In the genomic region with DNA sequence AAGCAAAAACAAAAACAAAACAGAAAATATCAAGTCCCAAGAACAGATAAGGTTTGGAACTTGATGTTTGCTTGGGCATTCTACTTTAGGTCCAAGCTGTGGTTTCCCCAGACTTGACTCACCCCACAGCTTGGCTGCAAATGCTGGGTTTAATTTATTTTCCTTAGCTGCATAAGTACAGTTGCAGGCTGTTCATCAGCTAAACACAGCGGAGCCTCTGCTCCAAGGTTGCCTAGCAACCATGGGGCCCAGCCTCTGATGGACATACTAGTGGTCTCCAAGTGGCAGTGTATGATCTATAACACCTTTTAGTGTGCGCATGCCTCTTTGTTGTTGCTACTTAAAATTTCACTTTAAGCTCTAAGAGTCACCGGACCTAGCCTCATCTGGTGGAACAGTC, we compare ENCODE assay signal across 15 mouse cellular contexts. TPM values are rescaled to one million over a fixed set of nuclear protein-coding genes. Genes with fewer than 3 reads are reported as not detected.
DNase-seq lines count a peak whose midpoint lies in the region; ATAC-seq and TF ChIP-seq lines count a peak whose summit lies in the region.
"Had no signal": no experiment of that assay in that cellular context is flagged by ENCODE, and none has a peak within 500 bp of the region (broad histone marks: within the 10 kb centered on the region; RNA-seq: fewer than 3 reads in every experiment).

No protein-coding gene starts in this region.

- H3K9ac ChIP-seq in kidney, embryonic 14.5 days (ENCODE audit: low read depth, low read length) = no peak overlapping the region
- H3K9ac ChIP-seq in kidney, embryonic 15.5 days = no peak overlapping the region
- no peak overlapping the region for H3K9ac ChIP-seq in embryonic facial prominence, embryonic 12.5 days
- no peak overlapping the region for H3K9ac ChIP-seq in hindbrain, embryonic 15.5 days
- H3K9ac ChIP-seq in midbrain, postnatal 0 days (replicated peaks; ENCODE audit: low read length, poor library complexity, severe bottlenecking) = no peak overlapping the region
- H3K9ac ChIP-seq: heart, embryonic 13.5 days had no signal

- DNase-seq in midbrain, postnatal 0 days (ENCODE audit: low spot score) = peak; percentile 76
- no peak for DNase-seq in thymus, postnatal 4 days
- no peak for DNase-seq in layer of hippocampus, postnatal 10 days (ENCODE audit: low spot score in 2 of 2)
- DNase-seq in natural killer cell, adult 2 months (ENCODE audit: low spot score in 2 of 2) = no peak
- DNase-seq: adrenal gland, adult 8-10 months; lung, postnatal 4 days had no signal

- H3K4me1 ChIP-seq in kidney, embryonic 14.5 days (ENCODE audit: control insufficient read depth, insufficient read depth, low read length) = no peaks in the 10 kb centered on the region
- H3K4me1 ChIP-seq in kidney, embryonic 15.5 days = no peaks in the 10 kb centered on the region
- H3K4me1 ChIP-seq in embryonic facial prominence, embryonic 12.5 days = peaks cover 9% of the 10 kb centered on the region; the same call in 1 of the 2 replicates
- H3K4me1 ChIP-seq in hindbrain, embryonic 15.5 days (replicated peaks) = peaks cover 40% of the 10 kb centered on the region
- H3K4me1 ChIP-seq in midbrain, postnatal 0 days (ENCODE audit: insufficient read depth, low read length) = peaks cover 17% of the 10 kb centered on the region; the same call in 1 of the 2 replicates

- H3K36me3 ChIP-seq in kidney, embryonic 14.5 days (ENCODE audit: control insufficient read depth, insufficient read depth, low read length) = no peaks in the 10 kb centered on the region
- no peaks in the 10 kb centered on the region for H3K36me3 ChIP-seq in kidney, embryonic 15.5 days
- H3K36me3 ChIP-seq in embryonic facial prominence, embryonic 12.5 days = no peaks in the 10 kb centered on the region
- H3K36me3 ChIP-seq in hindbrain, embryonic 15.5 days = no peaks in the 10 kb centered on the region
- no peaks in the 10 kb centered on the region for H3K36me3 ChIP-seq in midbrain, postnatal 0 days (ENCODE audit: insufficient read depth, low read length)
- H3K36me3 ChIP-seq: heart, embryonic 13.5 days had no signal

- ATAC-seq in kidney, embryonic 14.5 days (ENCODE audit: low FRiP score, low TSS enrichment) = peak; percentile 52; the same call in 1 of the 2 replicates
- no peak for ATAC-seq in kidney, embryonic 15.5 days (replicated peaks; ENCODE audit: low FRiP score)
- no peak for ATAC-seq in embryonic facial prominence, embryonic 12.5 days (ENCODE audit: insufficient number of reproducible peaks, insufficient read depth, low FRiP score, low TSS enrichment)
- peak; percentile 61; the same call in 1 of the 2 replicates for ATAC-seq in hindbrain, embryonic 15.5 days (ENCODE audit: low FRiP score, low read depth)
- ATAC-seq in midbrain, postnatal 0 days (ENCODE audit: low FRiP score) = no peak
- ATAC-seq: inflammation-experienced regulatory T-cells, adult 6 months had no signal

- 53% methylated on average over 3 of the region's 3 CpGs for WGBS in kidney, embryonic 14.5 days
- 46% methylated on average over 3 of the region's 3 CpGs for WGBS in kidney, embryonic 15.5 days
- 61% methylated on average over 3 of the region's 3 CpGs for WGBS in embryonic facial prominence, embryonic 12.5 days
- WGBS in hindbrain, embryonic 15.5 days = 32% methylated on average over 3 of the region's 3 CpGs
- 23% methylated on average over 3 of the region's 3 CpGs for WGBS in midbrain, postnatal 0 days

- no peak overlapping the region for H3K4me3 ChIP-seq in kidney, embryonic 14.5 days (ENCODE audit: low read length)
- no peak overlapping the region for H3K4me3 ChIP-seq in kidney, embryonic 15.5 days (replicated peaks)
- no peak overlapping the region for H3K4me3 ChIP-seq in embryonic facial prominence, embryonic 12.5 days
- H3K4me3 ChIP-seq in hindbrain, embryonic 15.5 days = no peak overlapping the region
- no peak overlapping the region for H3K4me3 ChIP-seq in midbrain, postnatal 0 days (ENCODE audit: low read depth, low read length)
- H3K4me3 ChIP-seq: heart, embryonic 13.5 days had no signal

- H3K4me2 ChIP-seq in kidney, embryonic 14.5 days (replicated peaks; ENCODE audit: low read depth, low read length) = no peak overlapping the region
- H3K4me2 ChIP-seq in kidney, embryonic 15.5 days = no peak overlapping the region
- H3K4me2 ChIP-seq in embryonic facial prominence, embryonic 12.5 days (replicated peaks) = no peak overlapping the region
- H3K4me2 ChIP-seq in hindbrain, embryonic 15.5 days = no peak overlapping the region
- no peak overlapping the region for H3K4me2 ChIP-seq in midbrain, postnatal 0 days (ENCODE audit: low read depth, low read length, poor library complexity, severe bottlenecking)
- H3K4me2 ChIP-seq: heart, embryonic 13.5 days had no signal

- no peak overlapping the region for H3K27ac ChIP-seq in kidney, embryonic 14.5 days (ENCODE audit: low read depth, low read length)
- no peak overlapping the region for H3K27ac ChIP-seq in kidney, embryonic 15.5 days
- H3K27ac ChIP-seq in embryonic facial prominence, embryonic 12.5 days = peak overlapping the region; percentile 46; the same call in 1 of the 2 replicates
- H3K27ac ChIP-seq in hindbrain, embryonic 15.5 days (replicated peaks) = peak overlapping the region; percentile 68
- H3K27ac ChIP-seq in midbrain, postnatal 0 days (ENCODE audit: low read depth, low read length) = peak overlapping the region; percentile 47; the same call in 1 of the 2 replicates
- H3K27ac ChIP-seq: heart, embryonic 13.5 days had no signal

- no peaks in the 10 kb centered on the region for H3K9me3 ChIP-seq in kidney, embryonic 14.5 days (ENCODE audit: control insufficient read depth, low read length)
- no peaks in the 10 kb centered on the region for H3K9me3 ChIP-seq in kidney, embryonic 15.5 days (replicated peaks)
- H3K9me3 ChIP-seq in embryonic facial prominence, embryonic 12.5 days = no peaks in the 10 kb centered on the region
- H3K9me3 ChIP-seq in hindbrain, embryonic 15.5 days = no peaks in the 10 kb centered on the region
- H3K9me3 ChIP-seq in midbrain, postnatal 0 days (ENCODE audit: low read length) = no peaks in the 10 kb centered on the region
- H3K9me3 ChIP-seq: heart, embryonic 13.5 days had no signal

- TF ChIP-seq CTCF in midbrain, postnatal 0 days (IDR thresholded peaks at IDR 0.05) = no peak

- H3K27me3 ChIP-seq in kidney, embryonic 14.5 days (ENCODE audit: control insufficient read depth, insufficient read depth, low read length) = no peaks in the 10 kb centered on the region
- H3K27me3 ChIP-seq in kidney, embryonic 15.5 days = no peaks in the 10 kb centered on the region
- H3K27me3 ChIP-seq in embryonic facial prominence, embryonic 12.5 days = no peaks in the 10 kb centered on the region
- H3K27me3 ChIP-seq in hindbrain, embryonic 15.5 days = no peaks in the 10 kb centered on the region
- H3K27me3 ChIP-seq in midbrain, postnatal 0 days (ENCODE audit: insufficient read depth, low read length) = no peaks in the 10 kb centered on the region
- H3K27me3 ChIP-seq: heart, embryonic 13.5 days had no signal

RNA-seq across cellular contexts. Expression of a gene that starts 1.5 kb away (rescaled TPM):
- not detected in 2 replicates for polyA plus RNA-seq in kidney, embryonic 14.5 days (2014; fragmentation: Nextera tagmentation; extraction: Ambion mirVana)
- not detected in 2 replicates for polyA plus RNA-seq in kidney, embryonic 15.5 days (2015; fragmentation: Nextera tagmentation; extraction: Ambion mirVana)
- not detected in 2 replicates for polyA plus RNA-seq in embryonic facial prominence, embryonic 12.5 days (2016; fragmentation: Nextera tagmentation; extraction: Ambion mirVana)
- 0.38 TPM in 1 of 2 replicates, not detected in the other for polyA plus RNA-seq in hindbrain, embryonic 15.5 days (2015; fragmentation: Nextera tagmentation; extraction: Ambion mirVana)
- not detected in 2 replicates for total RNA-seq in midbrain, postnatal 0 days (2014; rRNA removed)
- polyA plus RNA-seq in midbrain, postnatal 0 days (2015; fragmentation: Nextera tagmentation; extraction: Ambion mirVana) = 1.1 and 2.2 TPM in 2 replicates
- not detected for total RNA-seq in layer of hippocampus, postnatal 10 days (2021)
- total RNA-seq: adrenal gland, adult 8-10 months; left cerebral cortex, adult 18-20 months; liver, adult 2 months had no signal
- polyA plus RNA-seq: C2C12; heart, embryonic 13.5 days; inflammation-experienced regulatory T-cells, adult 6 months; liver, adult 2 months had no signal

RNA-seq across cellular contexts. Expression of a gene that starts 16.0 kb away (rescaled TPM):
- 1,744 and 1,749 TPM in 2 replicates for polyA plus RNA-seq in kidney, embryonic 14.5 days (2014; fragmentation: Nextera tagmentation; extraction: Ambion mirVana)
- polyA plus RNA-seq in kidney, embryonic 15.5 days (2015; fragmentation: Nextera tagmentation; extraction: Ambion mirVana) = 1,620 and 1,743 TPM in 2 replicates
- 1,469 and 1,519 TPM in 2 replicates for polyA plus RNA-seq in embryonic facial prominence, embryonic 12.5 days (2016; fragmentation: Nextera tagmentation; extraction: Ambion mirVana)
- 1,215 and 1,231 TPM in 2 replicates for polyA plus RNA-seq in hindbrain, embryonic 15.5 days (2015; fragmentation: Nextera tagmentation; extraction: Ambion mirVana)
- 84.7 and 117 TPM in 2 replicates for total RNA-seq in midbrain, postnatal 0 days (2014; rRNA removed)
- 1,241 and 1,297 TPM in 2 replicates for polyA plus RNA-seq in midbrain, postnatal 0 days (2015; fragmentation: Nextera tagmentation; extraction: Ambion mirVana)
- total RNA-seq in layer of hippocampus, postnatal 10 days (2021) = 100 to 1,000 TPM; 648 to 674 TPM

RNA-seq across cellular contexts. Expression of a gene that starts 20.2 kb away (rescaled TPM):
- 6.0 and 6.3 TPM in 2 replicates for polyA plus RNA-seq in kidney, embryonic 14.5 days (2014; fragmentation: Nextera tagmentation; extraction: Ambion mirVana)
- polyA plus RNA-seq in kidney, embryonic 15.5 days (2015; fragmentation: Nextera tagmentation; extraction: Ambion mirVana) = 15.0 and 19.6 TPM in 2 replicates
- 10.6 and 13.4 TPM in 2 replicates for polyA plus RNA-seq in embryonic facial prominence, embryonic 12.5 days (2016; fragmentation: Nextera tagmentation; extraction: Ambion mirVana)
- polyA plus RNA-seq in hindbrain, embryonic 15.5 days (2015; fragmentation: Nextera tagmentation; extraction: Ambion mirVana) = 253 and 256 TPM in 2 replicates
- 743 and 796 TPM in 2 replicates for total RNA-seq in midbrain, postnatal 0 days (2014; rRNA removed)
- polyA plus RNA-seq in midbrain, postnatal 0 days (2015; fragmentation: Nextera tagmentation; extraction: Ambion mirVana) = 597 and 631 TPM in 2 replicates
- total RNA-seq in layer of hippocampus, postnatal 10 days (2021) = 100 to 1,000 TPM; 124 to 125 TPM

Comparison
In these comparisons a context has a peak if more than half of its experiments do, and no peak if none do; other contexts are left out.
1. ATAC-seq: peak in kidney, embryonic 14.5 days (single experiment) and hindbrain, embryonic 15.5 days (single experiment); none in kidney, embryonic 15.5 days (single experiment), embryonic facial prominence, embryonic 12.5 days (single experiment) and midbrain, postnatal 0 days (single experiment).
2. H3K27ac ChIP-seq: peak in embryonic facial prominence, embryonic 12.5 days (single experiment), hindbrain, embryonic 15.5 days (single experiment) and midbrain, postnatal 0 days (single experiment); none in kidney, embryonic 14.5 days (single experiment) and kidney, embryonic 15.5 days (single experiment).
3. RNA of a gene that starts 20.2 kb away (polyA plus RNA-seq): 597 to 631 TPM in midbrain, postnatal 0 days and 253 to 256 TPM in hindbrain, embryonic 15.5 days; 15.0 to 19.6 TPM in kidney, embryonic 15.5 days, 10.6 to 13.4 TPM in embryonic facial prominence, embryonic 12.5 days and 6.0 to 6.3 TPM in kidney, embryonic 14.5 days; every median in the first group is over 10 times any median in the second.